Mouse (Mus musculus) heart, embryonic 10.5 days (tissue): ENCODE data around the gene Crybb1. TPM values are rescaled to one million over a fixed set of nuclear protein-coding genes. Genes with fewer than 3 reads are reported as not detected.

Experiments used
- DNase-seq: peaks from one replicate; pipeline ENCODE4 v3.0.0-alpha.2; 2017; ENCODE audit warnings: low spot score
- H3K27ac ChIP-seq: fragments of 300-500 bp; sonication (generic); 2 replicates; pipeline ENCODE4 v1.5.1; 2016; ENCODE audit warnings: mild to moderate bottlenecking
- H3K27me3 ChIP-seq: fragments of 300-500 bp; sonication (generic); 2 replicates; pipeline ENCODE4 v1.6.1; 2016; ENCODE audit warnings: mild to moderate bottlenecking; ENCODE audit not compliant: poor library complexity, insufficient read depth, severe bottlenecking
- H3K36me3 ChIP-seq: fragments of 300-500 bp; sonication (generic); 2 replicates; pipeline ENCODE4 v1.6.1; 2016; ENCODE audit warnings: mild to moderate bottlenecking, moderate library complexity
- H3K4me1 ChIP-seq: fragments of 300-500 bp; sonication (generic); 2 replicates; pipeline ENCODE4 v1.6.1; 2016; ENCODE audit warnings: mild to moderate bottlenecking
- H3K4me3 ChIP-seq: fragments of 300-500 bp; sonication (generic); 2 replicates; pipeline ENCODE4 v1.5.1; 2016; ENCODE audit warnings: mild to moderate bottlenecking, moderate library complexity
- H3K9me3 ChIP-seq: fragments of 300-500 bp; sonication (generic); 2 replicates; pipeline ENCODE4 v1.6.1; 2016; ENCODE audit warnings: mild to moderate bottlenecking, moderate library complexity
- WGBS: fragments of 180-500 bp; shearing (Covaris S2); methylation state at CpG from one replicate; pipeline ENCODE4 v1.1.7; 2016; 5-methylcytosine and 5-hydroxymethylcytosine counted together
- polyA plus RNA-seq: library from polyadenylated mRNA; unstranded; fragments of >200 nt; fragmentation: Nextera tagmentation; extraction: Ambion mirVana; gene quantifications from 2 replicates; pipeline ENCODE4 v1.2.1, GENCODE M21; 2016

The Crybb1 gene
- polyA plus RNA-seq, 1 experiment from 2014 or later = not detected

- WGBS = 77% methylated on average over 5 of the region's 5 CpGs
- no peak overlapping the region for H3K27ac ChIP-seq
Measured at GRCm38 (mm10) chr5:112316468-112316867, 60.9 kb downstream of the Crybb1 start.

GRCm38 (mm10) chr5:112317328-112317727 lies 61.7 kb downstream of the Crybb1 start:
- 40% methylated on average over 5 of the region's 5 CpGs for WGBS
- H3K36me3 ChIP-seq = peaks cover 29% of the 10 kb centered on the region
- no peaks in the 10 kb centered on the region for H3K27me3 ChIP-seq
- H3K9me3 ChIP-seq = no peaks in the 10 kb centered on the region
- H3K4me1 ChIP-seq = peaks cover 21% of the 10 kb centered on the region
- H3K4me3 ChIP-seq = no peak overlapping the region
- 0 out of 2 replicates have a peak overlapping the region, but pooled peaks have one; percentile 47 for H3K27ac ChIP-seq
- no peak for DNase-seq

More at GRCm38 (mm10) chr5:112316468-112316867, 60.9 kb downstream of the Crybb1 start:
- Histone ChIP-seq H3K36me3 (peaks cover 37% of the 10 kb centered on the region), H3K4me1 (peaks cover 21% of the 10 kb centered on the region), H3K9me3 (no peaks in the 10 kb centered on the region), H3K27me3 (no peaks in the 10 kb centered on the region), H3K4me3 (no peak overlapping the region)
- no peak for DNase-seq

Other genes with a start within 250 kb of the Crybb1 start
- 0.20 TPM in 1 of 2 replicates, not detected in the other for gene Cryba4, start 3.3 kb upstream of the Crybb1 start, polyA plus RNA-seq
- 34.1 and 41.2 TPM in 2 replicates for gene Tpst2, start 20.9 kb downstream of the Crybb1 start, polyA plus RNA-seq
- 26.4 and 26.9 TPM in 2 replicates for gene Tfip11, start 70.5 kb downstream of the Crybb1 start, polyA plus RNA-seq
- 26.7 and 40.5 TPM in 2 replicates for gene Srrd, start 87.2 kb downstream of the Crybb1 start, polyA plus RNA-seq
- 15.4 and 21.4 TPM in 2 replicates for gene Hps4, start 87.3 kb downstream of the Crybb1 start, polyA plus RNA-seq
- 0.18 and 0.28 TPM in 2 replicates for gene Gm6583, start 100.2 kb downstream of the Crybb1 start, polyA plus RNA-seq
- gene Asphd2, start 139.1 kb downstream of the Crybb1 start, polyA plus RNA-seq = 4.3 and 6.8 TPM in 2 replicates
- 0.11 TPM in 1 of 2 replicates, not detected in the other for gene Gm6588, start 193.6 kb downstream of the Crybb1 start, polyA plus RNA-seq